Mouse (Mus musculus) liver, adult 2 months (tissue): ENCODE data around the gene Pcna. TPM values are rescaled to one million over a fixed set of nuclear protein-coding genes. Genes with fewer than 3 reads are reported as not detected.

Experiments used
- DNase-seq: peaks from one replicate; pipeline ENCODE4 v3.0.0-alpha.2; 2011; ENCODE audit warnings: low read depth, low spot score; ENCODE audit errors: extremely low read depth
- H3K27ac ChIP-seq: fragments of 200-500 bp; replicated peaks from 2 replicates; pipeline ENCODE4 v1.5.1; 2012; ENCODE audit warnings: low read depth, mild to moderate bottlenecking, control low read depth, inconsistent platforms, low read length; ENCODE audit not compliant: insufficient read depth
- H3K27me3 ChIP-seq: fragments of 200-500 bp; 2 replicates; pipeline ENCODE4 v1.6.1; 2012; ENCODE audit warnings: mild to moderate bottlenecking, moderate library complexity, low read length, inconsistent platforms; ENCODE audit not compliant: control insufficient read depth, insufficient read depth
- H3K36me3 ChIP-seq: fragments of 200-500 bp; 2 replicates; pipeline ENCODE4 v1.6.1; 2012; ENCODE audit warnings: low read length, inconsistent platforms; ENCODE audit not compliant: control insufficient read depth, insufficient read depth
- H3K4me1 ChIP-seq: fragments of 200-500 bp; 2 replicates; pipeline ENCODE4 v1.6.1; 2011; ENCODE audit warnings: low read length; ENCODE audit not compliant: control insufficient read depth, insufficient read depth
- H3K4me3 ChIP-seq: fragments of 200-500 bp; 2 replicates; pipeline ENCODE4 v1.5.1; 2011; ENCODE audit warnings: low read depth, mild to moderate bottlenecking, control low read depth, low read length, moderate library complexity; ENCODE audit not compliant: insufficient read depth
- H3K79me2 ChIP-seq: fragments of 200-500 bp; 2 replicates; pipeline ENCODE4 v1.6.1; 2012; ENCODE audit warnings: inconsistent platforms, mild to moderate bottlenecking, low read length, moderate library complexity; ENCODE audit not compliant: control insufficient read depth, insufficient read depth
- H3K9ac ChIP-seq: fragments of 200-500 bp; 2 replicates; pipeline ENCODE4 v1.6.1; 2012; ENCODE audit warnings: low read depth, mild to moderate bottlenecking, control low read depth, inconsistent platforms, low read length
- CTCF ChIP-seq: fragments of 200-500 bp; IDR thresholded peaks from 2 replicates; pipeline ENCODE4 v1.5.1; 2011; ENCODE audit warnings: low read depth, low read length, control low read depth
- POLR2A ChIP-seq: fragments of 200-500 bp; IDR thresholded peaks from 2 replicates; pipeline ENCODE4 v1.6.1; 2011; ENCODE audit warnings: low read length, control low read depth; ENCODE audit not compliant: insufficient read depth; ENCODE audit errors: extremely low read depth
- WGBS: fragments of 180-500 bp; shearing (Covaris S2); methylation state at CpG from one replicate; pipeline ENCODE4 v1.1.7; 2018; 5-methylcytosine and 5-hydroxymethylcytosine counted together
- polyA plus RNA-seq: library from polyadenylated mRNA; depleted of rRNA; stranded (reverse); fragments of >200 nt; gene quantifications from 2 replicates; pipeline ENCODE4 v1.2.3, GENCODE M21; 2012; rRNA removed
- total RNA-seq: library from RNA; depleted of rRNA; stranded (reverse); fragments of >200 nt; gene quantifications from 2 replicates; pipeline ENCODE4 v1.2.3, GENCODE M21; 2014; rRNA removed

The Pcna gene
- 39.0 and 47.1 TPM in 2 replicates for total RNA-seq
- polyA plus RNA-seq: 20.6 and 22.5 TPM in 2 replicates

DNA sequence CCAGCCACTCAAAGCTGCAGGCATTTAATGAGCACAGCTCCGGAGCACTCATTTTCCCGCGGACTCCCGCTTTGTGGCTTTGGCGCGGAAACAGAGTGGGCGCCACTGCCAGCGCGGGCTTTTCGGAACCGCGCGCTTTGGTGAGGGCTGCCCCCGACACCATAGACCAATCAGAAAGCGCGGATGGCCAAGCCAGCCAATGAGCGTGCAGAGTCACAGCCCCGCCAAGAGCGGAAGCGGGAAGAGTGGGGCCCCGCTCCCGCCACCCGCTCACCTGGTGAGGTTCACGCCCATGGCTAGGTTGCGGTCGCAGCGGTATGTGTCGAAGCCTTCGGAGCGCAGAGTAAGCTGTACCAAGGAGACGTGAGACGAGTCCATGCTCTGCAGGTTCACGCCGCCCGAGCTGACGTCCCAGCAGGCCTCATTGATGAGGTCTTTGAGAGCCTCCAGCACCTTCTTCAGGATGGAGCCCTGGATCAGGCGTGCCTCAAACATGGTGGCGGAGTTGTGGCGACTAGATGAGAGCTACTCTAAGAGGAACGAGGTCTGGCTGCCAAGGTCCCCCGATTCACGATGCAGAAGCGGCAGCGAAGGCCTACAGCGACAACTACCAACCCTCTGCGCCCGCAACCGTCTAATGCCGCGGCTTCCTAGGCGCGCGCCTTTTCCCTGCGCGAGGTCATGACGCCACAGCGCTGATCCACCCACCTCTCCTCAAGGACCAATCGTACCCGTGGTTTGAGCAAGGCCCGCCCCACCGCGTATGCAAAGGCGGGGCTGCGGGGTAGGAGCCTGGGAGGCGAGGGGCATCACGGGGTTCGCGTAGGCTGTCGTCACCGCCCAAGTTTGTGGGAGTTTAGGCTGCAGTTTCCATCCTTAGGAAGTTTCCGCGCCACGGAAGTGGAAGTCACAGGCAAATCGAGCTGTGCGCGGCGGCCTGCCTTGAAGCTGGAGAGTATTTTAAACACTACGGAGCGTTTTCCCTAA is at the start of gene Pcna:
Gene Pcna (minus strand): TSS at position 773 of the 987 bp plus-strand sequence.
- H3K4me1 ChIP-seq: peaks cover 2% of the 10 kb centered on the region; the same call in 1 of the 2 replicates

DNA sequence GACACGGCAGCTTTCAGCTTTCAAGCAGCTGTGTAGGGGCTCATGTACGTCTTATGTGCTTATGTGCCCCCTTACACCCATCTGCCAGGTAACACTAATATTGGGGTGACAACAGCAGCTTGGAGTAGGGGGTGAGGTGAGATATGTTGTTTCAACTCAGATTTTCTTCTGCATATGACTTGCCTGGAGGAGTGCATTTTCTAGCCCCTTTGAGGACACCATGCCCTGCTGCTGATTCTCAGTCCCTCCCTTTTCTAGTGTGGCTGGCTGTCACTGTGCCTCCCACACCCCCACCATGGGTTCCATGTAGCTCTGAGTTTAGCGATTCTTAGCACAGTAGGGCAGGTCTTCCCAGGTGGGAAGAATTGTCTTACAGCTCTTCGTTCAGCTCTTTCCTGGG is 48.3 kb upstream of the Pcna start:
- WGBS: 95% methylated on average over 4 of the region's 4 CpGs
- DNase-seq: no peak
- H3K27me3 ChIP-seq: no peaks in the 10 kb centered on the region
- H3K36me3 ChIP-seq: peaks cover 58% of the 10 kb centered on the region
- H3K4me3 ChIP-seq: no peak overlapping the region
- H3K4me1 ChIP-seq: no peaks in the 10 kb centered on the region
- no peak overlapping the region for H3K27ac ChIP-seq
- TF ChIP-seq POLR2A: no peak
- TF ChIP-seq CTCF: no peak
- H3K79me2 ChIP-seq: no peaks in the 10 kb centered on the region
- H3K9ac ChIP-seq: no peak overlapping the region

More for the DNA sequence above, at the start of gene Pcna:
- TF ChIP-seq POLR2A: peak; percentile 95
- no peak for TF ChIP-seq CTCF
- WGBS: 1% methylated on average over 79 of the region's 79 CpGs
- DNase-seq: peak; percentile 90
- Histone ChIP-seq H3K36me3 (peaks cover 5% of the 10 kb centered on the region), H3K9ac (peak within 1 kb of the TSS; percentile 49), H3K27ac (peak within 1 kb of the TSS; percentile 10), H3K4me3 (peak within 1 kb of the TSS; percentile 64), H3K27me3 (no peaks in the 10 kb centered on the region), H3K79me2 (no peaks in the 10 kb centered on the region)

DNA sequence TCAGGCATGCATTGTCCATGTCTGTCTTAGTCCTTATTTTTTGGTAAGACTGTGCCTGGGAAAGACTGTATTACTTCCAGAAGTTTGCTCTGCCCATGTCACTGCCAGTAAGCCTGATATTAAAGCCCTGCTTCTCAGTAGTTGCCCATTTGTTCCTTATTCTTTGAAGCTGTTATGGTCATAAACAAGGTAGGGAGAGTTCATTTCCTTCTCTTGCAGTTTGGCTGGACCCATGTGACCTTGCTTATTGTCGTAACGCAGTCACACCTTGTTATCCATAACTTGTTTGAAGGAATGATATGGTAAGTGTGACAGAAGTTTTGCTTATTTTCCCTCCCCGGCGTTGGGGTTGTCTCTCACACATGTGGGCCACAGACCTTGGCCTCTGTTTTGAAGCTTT is 45.1 kb upstream of the Pcna start:
- Histone ChIP-seq H3K4me1 (no peaks in the 10 kb centered on the region), H3K27me3 (no peaks in the 10 kb centered on the region), H3K9ac (no peak overlapping the region), H3K27ac (no peak overlapping the region), H3K79me2 (peaks cover 7% of the 10 kb centered on the region; the same call in 1 of the 2 replicates), H3K4me3 (no peak overlapping the region), H3K36me3 (peaks cover 59% of the 10 kb centered on the region)
- no peak for TF ChIP-seq CTCF
- WGBS: 96% methylated on average over 4 of the region's 4 CpGs
- DNase-seq: no peak

DNA sequence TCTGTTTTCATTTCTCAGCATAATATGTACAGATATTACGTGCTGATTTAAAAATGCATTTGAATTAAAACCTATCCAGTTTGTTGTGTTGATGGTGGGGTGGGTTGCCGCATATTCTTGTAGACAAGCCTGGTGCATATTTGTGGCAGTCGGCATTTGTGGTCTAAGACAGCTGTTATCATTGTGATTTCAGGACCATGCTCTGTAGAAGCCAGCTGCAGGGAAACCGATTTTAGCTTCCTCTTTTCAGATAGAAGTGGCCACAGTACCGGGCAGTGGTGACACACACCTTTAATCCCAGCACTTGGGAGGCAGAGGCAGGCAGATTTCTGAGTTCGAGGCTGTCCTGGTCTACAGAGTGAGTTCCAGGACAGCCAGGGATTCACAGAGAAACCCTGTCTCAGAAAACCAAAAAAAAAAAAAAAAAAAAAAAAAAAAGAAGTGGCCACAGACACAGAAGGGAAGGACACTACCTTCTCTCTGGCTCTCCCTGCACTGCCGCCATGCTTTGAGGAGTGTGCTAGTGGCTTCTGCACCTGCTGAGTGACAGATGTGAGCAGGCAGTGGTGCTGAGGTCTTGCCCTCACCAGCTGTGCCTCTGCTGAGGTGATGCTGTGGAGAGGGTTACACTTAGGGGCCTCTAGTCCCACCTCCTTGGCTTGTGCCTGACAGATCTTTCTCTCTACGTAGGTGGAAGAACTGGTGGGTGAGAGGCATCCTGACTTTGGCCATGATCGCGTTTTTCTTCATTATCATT is 40.8 kb upstream of the Pcna start:
- Histone ChIP-seq H3K27ac (no peak overlapping the region), H3K79me2 (peaks cover 28% of the 10 kb centered on the region; the same call in 1 of the 2 replicates), H3K4me1 (peaks cover 12% of the 10 kb centered on the region), H3K9ac (no peak overlapping the region), H3K4me3 (no peak overlapping the region), H3K27me3 (no peaks in the 10 kb centered on the region), H3K36me3 (peaks cover 34% of the 10 kb centered on the region)
- WGBS: 92% methylated on average over 10 of the region's 10 CpGs
- TF ChIP-seq CTCF (no peak), POLR2A (no peak)
- DNase-seq: no peak

DNA sequence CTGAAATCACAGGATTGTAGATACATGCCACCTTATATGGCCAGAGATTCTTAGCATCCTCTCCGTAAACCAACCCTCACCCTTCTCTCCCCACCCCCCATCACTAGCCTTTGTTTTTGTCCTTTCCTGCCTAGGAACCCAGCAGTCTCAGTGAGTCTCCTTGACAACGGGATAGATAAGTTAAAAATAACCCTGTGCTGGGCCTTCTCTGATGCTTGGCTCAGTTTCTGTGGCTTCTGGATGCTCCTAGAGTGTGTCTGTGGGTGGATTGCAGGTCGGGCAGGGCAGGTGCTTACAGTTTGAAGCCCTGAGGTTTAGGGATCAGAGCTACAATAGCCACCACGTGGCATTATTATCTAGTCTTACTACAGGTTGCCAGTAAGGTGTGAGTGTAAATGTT is 39.0 kb upstream of the Pcna start:
- Histone ChIP-seq H3K9ac (no peak overlapping the region), H3K4me3 (no peak overlapping the region), H3K4me1 (peaks cover 12% of the 10 kb centered on the region), H3K36me3 (peaks cover 21% of the 10 kb centered on the region), H3K27ac (no peak overlapping the region), H3K27me3 (no peaks in the 10 kb centered on the region), H3K79me2 (peaks cover 31% of the 10 kb centered on the region; the same call in 1 of the 2 replicates)
- no peak for TF ChIP-seq POLR2A
- TF ChIP-seq CTCF: no peak
- no peak for DNase-seq
- WGBS: 56% methylated on average over 4 of the region's 4 CpGs
